Mouse (Mus musculus) c-Kit-negative CD71-positive TER-119-positive erythroid progenitor cells, embryonic 14.5 days (primary cell): Measurements from ENCODE around the gene Acot1.
A peak's percentile ranks its signal among the peaks of the same experiment; 100 is the strongest.

Experiments used
- DNase-seq: peaks from one replicate; pipeline ENCODE4 v3.0.0-alpha.2; 2013; ENCODE audit warnings: low read depth, low spot score

Gene Acot1

DNA sequence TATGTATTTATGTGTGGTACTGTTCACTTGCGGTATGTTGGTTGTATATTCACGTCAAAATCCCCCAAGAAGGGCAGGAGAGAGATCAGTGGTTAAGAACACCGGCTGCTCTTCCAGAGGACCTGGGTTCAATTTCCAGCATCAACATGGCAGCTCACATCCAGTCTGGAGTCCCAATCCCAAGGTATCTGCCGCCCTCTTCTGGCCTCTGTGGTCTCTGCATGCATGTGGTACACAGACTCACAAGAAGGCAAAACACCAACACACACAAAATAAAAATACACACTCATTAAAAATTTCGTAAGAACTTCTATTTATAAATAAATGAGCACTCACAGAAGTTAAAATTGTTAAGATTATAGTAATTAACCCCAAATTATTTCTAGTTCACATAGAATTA lies 53.9 kb downstream of the Acot1 start:
- peak; percentile 5 for DNase-seq

DNA sequence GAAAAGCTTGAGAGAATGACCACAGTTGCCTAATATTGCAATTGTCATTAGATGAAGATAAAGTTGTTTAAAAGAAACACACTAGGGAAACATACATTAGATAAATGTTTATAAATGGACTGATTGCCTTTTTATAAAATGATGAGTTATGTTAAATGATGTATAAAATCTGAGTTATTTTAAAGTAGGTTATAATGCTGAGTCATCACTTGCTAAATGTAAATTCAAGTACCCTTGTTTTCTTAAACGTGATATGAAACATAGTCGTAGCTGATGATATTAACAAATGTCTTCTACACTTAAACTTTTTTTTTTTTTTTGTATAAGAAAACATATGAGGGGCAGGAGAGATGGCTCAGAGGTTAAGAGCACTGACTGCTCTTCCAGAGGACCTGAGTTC lies 54.5 kb downstream of the Acot1 start:
- DNase-seq: no peak

DNA sequence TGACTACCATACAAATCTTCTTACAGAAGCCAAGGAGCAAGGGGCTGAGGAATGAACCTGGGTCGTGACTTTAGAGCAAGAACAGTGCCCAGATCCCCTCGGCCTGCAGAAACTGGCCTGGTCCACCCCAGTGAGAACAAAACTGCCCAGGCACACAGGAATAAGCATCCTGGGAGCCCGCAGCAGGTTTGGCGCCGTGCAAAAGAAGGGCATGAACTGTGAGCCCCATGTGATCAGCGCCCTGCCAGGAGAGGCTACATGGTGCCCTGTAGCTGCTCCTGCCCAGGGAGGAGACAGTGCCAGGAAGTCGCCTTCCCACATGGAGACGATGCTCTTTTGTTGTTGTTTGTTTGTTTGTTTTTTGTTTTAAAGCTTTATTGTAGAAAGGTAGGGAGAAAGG lies 55.3 kb downstream of the Acot1 start:
- DNase-seq: no peak

DNA sequence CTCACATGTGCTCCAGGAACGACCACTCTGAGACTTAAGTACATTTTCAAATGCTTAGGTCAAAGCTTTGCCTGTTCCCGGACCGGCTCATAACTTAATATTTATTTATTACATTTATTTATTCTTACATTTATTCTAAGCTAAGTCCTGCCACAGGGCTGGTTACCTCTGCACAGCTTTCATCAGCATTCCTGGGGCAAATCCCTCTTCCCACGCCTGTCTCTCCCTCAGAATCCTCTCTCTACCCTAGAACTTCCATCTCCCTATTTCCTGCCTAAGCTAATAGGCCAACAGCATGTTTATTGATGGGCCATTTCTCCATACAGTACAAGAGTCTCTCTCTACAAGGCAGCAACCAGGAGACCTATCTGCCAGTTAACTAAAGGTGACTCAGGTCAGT lies 58.5 kb downstream of the Acot1 start:
- DNase-seq: no peak
